ENCODE assay signal across 12 mouse cellular contexts in genomic region chr7:51622196-51622595, GRCm38 (mm10). TPM values are rescaled to one million over a fixed set of nuclear protein-coding genes. Genes with fewer than 3 reads are reported as not detected.
DNase-seq lines count a peak whose midpoint lies in the region; ATAC-seq lines count a peak whose summit lies in the region.
"Had no signal": no experiment of that assay in that cellular context is flagged by ENCODE, and none has a peak within 500 bp of the region (broad histone marks: within the 10 kb centered on the region; RNA-seq: fewer than 3 reads in every experiment).

No protein-coding gene starts in this region.

- H3K4me1 ChIP-seq in embryonic facial prominence, embryonic 11.5 days (ENCODE audit: control insufficient read depth, insufficient read depth, low read length), result no peaks in the 10 kb centered on the region
- 0 out of 2 replicates have a peak, but pooled peaks cover 3% of the 10 kb centered on the region for H3K4me1 ChIP-seq in hindbrain, embryonic 11.5 days (replicated peaks; ENCODE audit: control insufficient read depth, insufficient read depth, low read length)
- peaks cover 2% of the 10 kb centered on the region; the same call in 1 of the 2 replicates for H3K4me1 ChIP-seq in midbrain, embryonic 16.5 days (ENCODE audit: control insufficient read depth, insufficient read depth, low read length)

- H3K4me3 ChIP-seq in embryonic facial prominence, embryonic 11.5 days (ENCODE audit: low read depth, low read length), result peak overlapping the region; percentile 12; the same call in 1 of the 2 replicates
- H3K4me3 ChIP-seq in hindbrain, embryonic 11.5 days (ENCODE audit: low read depth, low read length), result peak overlapping the region; percentile 24
- H3K4me3 ChIP-seq in midbrain, embryonic 16.5 days (ENCODE audit: low read depth, low read length), result peak overlapping the region; percentile 41

- H3K9ac ChIP-seq in embryonic facial prominence, embryonic 11.5 days (replicated peaks; ENCODE audit: low read length), result no peak overlapping the region
- peak overlapping the region; percentile 40 for H3K9ac ChIP-seq in hindbrain, embryonic 11.5 days (ENCODE audit: low read depth, low read length)
- H3K9ac ChIP-seq in midbrain, embryonic 16.5 days (ENCODE audit: low read depth, low read length), result peak overlapping the region; percentile 83

- H3K27ac ChIP-seq in embryonic facial prominence, embryonic 11.5 days (replicated peaks; ENCODE audit: low read depth, low read length), result no peak overlapping the region; the same call in 1 of the 2 replicates
- peak overlapping the region; percentile 64 for H3K27ac ChIP-seq in hindbrain, embryonic 11.5 days (ENCODE audit: low read depth, low read length)
- H3K27ac ChIP-seq in midbrain, embryonic 16.5 days (ENCODE audit: low read length), result peak overlapping the region; percentile 99

- no peak overlapping the region for H3K4me2 ChIP-seq in embryonic facial prominence, embryonic 11.5 days (ENCODE audit: low read depth, low read length)
- no peak overlapping the region for H3K4me2 ChIP-seq in hindbrain, embryonic 11.5 days (replicated peaks; ENCODE audit: low read depth, low read length)
- H3K4me2 ChIP-seq in midbrain, embryonic 16.5 days (ENCODE audit: low read length), result peak overlapping the region; percentile 52

- no peaks in the 10 kb centered on the region for H3K36me3 ChIP-seq in embryonic facial prominence, embryonic 11.5 days (replicated peaks; ENCODE audit: control insufficient read depth, insufficient read depth, low read depth, low read length)
- H3K36me3 ChIP-seq in hindbrain, embryonic 11.5 days (ENCODE audit: control insufficient read depth, insufficient read depth, low read length), result no peaks in the 10 kb centered on the region
- H3K36me3 ChIP-seq in midbrain, embryonic 16.5 days (ENCODE audit: control insufficient read depth, insufficient read depth, low read length), result 0 out of 2 replicates have a peak, but pooled peaks cover 3% of the 10 kb centered on the region

- DNase-seq in layer of hippocampus, postnatal 14 days (ENCODE audit: low spot score in 2 of 2), result peak; percentile 47 to 56
- DNase-seq in layer of hippocampus, adult 9-11 months, result no peak
- DNase-seq in embryonic facial prominence, embryonic 11.5 days (ENCODE audit: low spot score), result no peak
- DNase-seq in hindbrain, embryonic 11.5 days (ENCODE audit: low spot score), result no peak
- DNase-seq in ovary, postnatal 14 days (ENCODE audit: low spot score), result no peak
- DNase-seq in thymus, postnatal 10 days (ENCODE audit: low spot score in 2 of 2), result no peak

- peaks cover 45% of the 10 kb centered on the region for H3K27me3 ChIP-seq in embryonic facial prominence, embryonic 11.5 days (ENCODE audit: control insufficient read depth, insufficient read depth, low read length)
- peaks cover 50% of the 10 kb centered on the region for H3K27me3 ChIP-seq in hindbrain, embryonic 11.5 days (ENCODE audit: control insufficient read depth, insufficient read depth, low read length)
- peaks cover 2% of the 10 kb centered on the region; the same call in 1 of the 2 replicates for H3K27me3 ChIP-seq in midbrain, embryonic 16.5 days (ENCODE audit: control insufficient read depth, insufficient read depth, low read depth, low read length)
- H3K27me3 ChIP-seq: CH12.LX had no signal

- no peak for ATAC-seq in embryonic facial prominence, embryonic 11.5 days (replicated peaks; ENCODE audit: insufficient number of reproducible peaks, low FRiP score, low TSS enrichment, low read depth)
- no peak for ATAC-seq in hindbrain, embryonic 11.5 days (ENCODE audit: low FRiP score)
- peak; percentile 36 for ATAC-seq in midbrain, embryonic 16.5 days

- 1% methylated on average over 18 of the region's 18 CpGs for WGBS in embryonic facial prominence, embryonic 11.5 days
- under 1% methylated on average over 18 of the region's 18 CpGs for WGBS in hindbrain, embryonic 11.5 days
- under 1% methylated on average over 18 of the region's 18 CpGs for WGBS in midbrain, embryonic 16.5 days

- no peaks in the 10 kb centered on the region for H3K9me3 ChIP-seq in embryonic facial prominence, embryonic 11.5 days (replicated peaks; ENCODE audit: control insufficient read depth, low read length)
- no peaks in the 10 kb centered on the region for H3K9me3 ChIP-seq in hindbrain, embryonic 11.5 days (ENCODE audit: control insufficient read depth, low read length)
- no peaks in the 10 kb centered on the region for H3K9me3 ChIP-seq in midbrain, embryonic 16.5 days (replicated peaks; ENCODE audit: control insufficient read depth, low read length, poor library complexity, severe bottlenecking)

RNA-seq across cellular contexts. Expression of gene Slc17a6, which starts 0.4 kb away (rescaled TPM):
- total RNA-seq in layer of hippocampus, postnatal 14 days (2021), result 10 to 100 TPM; 21.3 to 31.2 TPM
- 5.5 and 9.5 TPM in 2 replicates for polyA plus RNA-seq in embryonic facial prominence, embryonic 11.5 days (2014; fragmentation: Nextera tagmentation; extraction: Ambion mirVana)
- 33.2 and 34.9 TPM in 2 replicates for polyA plus RNA-seq in hindbrain, embryonic 11.5 days (2014; fragmentation: Nextera tagmentation; extraction: Ambion mirVana)
- polyA plus RNA-seq in midbrain, embryonic 16.5 days (2015; fragmentation: Nextera tagmentation; extraction: Ambion mirVana), result 130 and 142 TPM in 2 replicates
- total RNA-seq: CH12.LX; gastrocnemius, postnatal 14 days; monocyte, adult 5-6 weeks had no signal
- polyA plus RNA-seq: heart, postnatal 0 days; limb, embryonic 11.5 days had no signal

Comparison
In these comparisons a context has a peak if more than half of its experiments do, and no peak if none do; other contexts are left out.
1. DNase-seq: peak in layer of hippocampus, postnatal 14 days (2 of 2); none in layer of hippocampus, adult 9-11 months (single experiment), embryonic facial prominence, embryonic 11.5 days (single experiment), hindbrain, embryonic 11.5 days (single experiment), ovary, postnatal 14 days (single experiment) and thymus, postnatal 10 days (0 of 2).
2. Peak in every context shown above with its lines, with median percentiles within 50 percentile points of each other: H3K4me3 ChIP-seq.